ENCODE assay signal across 8 mouse cellular contexts in genomic region chr13:76017974-76018843, GRCm38 (mm10). TPM values are rescaled to one million over a fixed set of nuclear protein-coding genes. Genes with fewer than 3 reads are reported as not detected.
A peak's percentile ranks its signal among the peaks of the same experiment; 100 is the strongest.
DNase-seq lines count a peak whose midpoint lies in the region; ATAC-seq lines count a peak whose summit lies in the region.

Rfesd (minus strand) TSS chr13:76018719.

- peak within 1 kb of the TSS; percentile 86 for H3K9ac ChIP-seq in heart, embryonic 13.5 days
- H3K9ac ChIP-seq in liver, embryonic 12.5 days: peak within 1 kb of the TSS; percentile 89
- H3K9ac ChIP-seq in stomach, embryonic 15.5 days: peak within 1 kb of the TSS; percentile 85

- H3K9me3 ChIP-seq in heart, embryonic 13.5 days: no peaks in the 10 kb centered on the region
- no peaks in the 10 kb centered on the region for H3K9me3 ChIP-seq in liver, embryonic 12.5 days (replicated peaks)
- H3K9me3 ChIP-seq in stomach, embryonic 15.5 days: no peaks in the 10 kb centered on the region

- peak within 1 kb of the TSS; percentile 78 for H3K4me3 ChIP-seq in heart, embryonic 13.5 days
- peak within 1 kb of the TSS; percentile 73 for H3K4me3 ChIP-seq in liver, embryonic 12.5 days
- H3K4me3 ChIP-seq in stomach, embryonic 15.5 days (replicated peaks): peak within 1 kb of the TSS; percentile 73

- peaks cover 7% of the 10 kb centered on the region; the same call in 1 of the 2 replicates for H3K27me3 ChIP-seq in heart, embryonic 13.5 days (replicated peaks)
- no peaks in the 10 kb centered on the region; the same call in 1 of the 2 replicates for H3K27me3 ChIP-seq in liver, embryonic 12.5 days (replicated peaks)
- H3K27me3 ChIP-seq in stomach, embryonic 15.5 days (replicated peaks): no peaks in the 10 kb centered on the region

- H3K4me1 ChIP-seq in heart, embryonic 13.5 days: peaks cover 10% of the 10 kb centered on the region
- H3K4me1 ChIP-seq in liver, embryonic 12.5 days: peaks cover 25% of the 10 kb centered on the region
- H3K4me1 ChIP-seq in stomach, embryonic 15.5 days: no peaks in the 10 kb centered on the region

- 0 out of 2 replicates have a peak, but pooled peaks cover 2% of the 10 kb centered on the region for H3K36me3 ChIP-seq in heart, embryonic 13.5 days
- peaks cover 7% of the 10 kb centered on the region for H3K36me3 ChIP-seq in liver, embryonic 12.5 days
- H3K36me3 ChIP-seq in stomach, embryonic 15.5 days: no peaks in the 10 kb centered on the region

- peak within 1 kb of the TSS; percentile 95 for H3K27ac ChIP-seq in heart, embryonic 13.5 days (replicated peaks)
- H3K27ac ChIP-seq in liver, embryonic 12.5 days: peak within 1 kb of the TSS; percentile 95
- H3K27ac ChIP-seq in stomach, embryonic 15.5 days: peak within 1 kb of the TSS; percentile 95

- peak; percentile 91 for ATAC-seq in erythroid progenitor cell, adult 5-6 weeks (replicated peaks; ENCODE audit: low FRiP score, poor library complexity, severe bottlenecking)
- peak; percentile 96 for ATAC-seq in heart, embryonic 13.5 days (ENCODE audit: extremely low read depth, insufficient number of reproducible peaks, low FRiP score, low TSS enrichment)
- peak; percentile 84 for ATAC-seq in liver, embryonic 12.5 days
- peak; percentile 99 for ATAC-seq in stomach, embryonic 15.5 days (ENCODE audit: insufficient read depth, low FRiP score, low read depth)

- H3K4me2 ChIP-seq in heart, embryonic 13.5 days: peak within 1 kb of the TSS; percentile 73
- peak within 1 kb of the TSS; percentile 73 for H3K4me2 ChIP-seq in liver, embryonic 12.5 days
- peak within 1 kb of the TSS; percentile 64 for H3K4me2 ChIP-seq in stomach, embryonic 15.5 days

- DNase-seq in CD4-positive helper T cell, adult 2 months (ENCODE audit: low read depth, low spot score): peak; percentile 98
- peak; percentile 94 for DNase-seq in brain, embryonic 18.5 days (ENCODE audit: low read depth, low spot score)
- peak; percentile 99 for DNase-seq in kidney, postnatal 10 days
- DNase-seq in natural killer cell, adult 2 months (ENCODE audit: low spot score in 2 of 2): peak; percentile 97

- WGBS in heart, embryonic 13.5 days: 1% methylated on average over 50 of the region's 50 CpGs
- WGBS in liver, embryonic 12.5 days (ENCODE audit: insufficient replicate concordance): under 1% methylated on average over 50 of the region's 50 CpGs
- WGBS in stomach, embryonic 15.5 days: under 1% methylated on average over 50 of the region's 50 CpGs

RNA-seq across cellular contexts. Expression of gene Rfesd, which starts in this region (rescaled TPM):
- 21.6 and 52.0 TPM in 2 replicates for total RNA-seq in erythroid progenitor cell, adult 5-6 weeks (2015; ENCODE audit: low replicate concordance)
- 8.1 and 18.6 TPM in 2 replicates for total RNA-seq in erythroid progenitor cell, adult 5-6 weeks (2017; ENCODE audit: low replicate concordance)
- polyA plus RNA-seq in heart, embryonic 13.5 days (2015; fragmentation: Nextera tagmentation; extraction: Ambion mirVana): 18.0 and 18.9 TPM in 2 replicates
- polyA plus RNA-seq in liver, embryonic 12.5 days (2016; fragmentation: Nextera tagmentation; extraction: Ambion mirVana): 230 and 231 TPM in 2 replicates
- polyA plus RNA-seq in stomach, embryonic 15.5 days (2015; fragmentation: Nextera tagmentation; extraction: Ambion mirVana): 22.8 and 30.5 TPM in 2 replicates

Comparison
In these comparisons a context has a peak if more than half of its experiments do, and no peak if none do; other contexts are left out.
1. Peak in every context shown above with its lines: DNase-seq, ATAC-seq, H3K4me3 ChIP-seq and H3K27ac ChIP-seq.